Mouse (Mus musculus) embryo, embryonic 9.5 days (tissue): ENCODE measurements at regions not wholly inside any gene's neighbourhood (a gene's known extent, or its start where the extent isn't known, plus 50 kb on each side); places are given as distances from the start of the nearest gene placed in this dataset.

Experiments
- DNase-seq: peaks from one replicate; pipeline ENCODE4 v3.0.0-alpha.2; 2017; ENCODE audit errors: extremely low spot score

DNA sequence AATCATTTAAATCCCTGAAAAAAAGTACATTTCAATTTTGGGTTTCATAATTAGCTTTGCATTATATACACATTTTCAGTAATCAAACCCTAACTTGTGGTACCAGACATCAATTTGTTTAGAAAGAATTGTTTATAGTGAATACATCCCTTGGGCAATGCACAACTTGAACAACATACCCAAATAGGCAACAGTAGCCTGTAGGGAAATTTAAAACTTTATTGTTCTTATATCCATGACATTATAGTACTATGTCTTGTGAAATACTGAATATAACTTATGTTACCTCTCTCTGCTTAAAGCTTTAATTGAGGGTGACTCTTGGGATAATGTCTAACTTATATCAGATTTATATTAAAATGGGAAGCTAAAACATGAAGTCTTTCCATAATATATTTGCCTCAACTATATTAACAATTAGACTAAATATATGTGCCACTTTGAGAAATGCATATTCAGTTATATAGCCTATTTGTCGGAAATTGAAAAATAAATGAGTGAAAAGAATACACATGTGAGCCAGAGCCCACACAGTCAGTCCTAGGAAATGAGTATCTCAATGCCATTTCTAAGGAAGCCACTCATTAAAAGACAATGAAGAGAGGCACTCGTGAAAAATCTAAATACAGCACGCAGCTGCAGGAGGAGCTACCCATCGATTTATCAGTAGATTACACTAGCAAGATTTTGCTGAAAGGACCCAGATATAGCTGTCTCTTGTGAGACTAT lies 458.1 kb upstream of the Slitrk6 start:
- no peak for DNase-seq

DNA sequence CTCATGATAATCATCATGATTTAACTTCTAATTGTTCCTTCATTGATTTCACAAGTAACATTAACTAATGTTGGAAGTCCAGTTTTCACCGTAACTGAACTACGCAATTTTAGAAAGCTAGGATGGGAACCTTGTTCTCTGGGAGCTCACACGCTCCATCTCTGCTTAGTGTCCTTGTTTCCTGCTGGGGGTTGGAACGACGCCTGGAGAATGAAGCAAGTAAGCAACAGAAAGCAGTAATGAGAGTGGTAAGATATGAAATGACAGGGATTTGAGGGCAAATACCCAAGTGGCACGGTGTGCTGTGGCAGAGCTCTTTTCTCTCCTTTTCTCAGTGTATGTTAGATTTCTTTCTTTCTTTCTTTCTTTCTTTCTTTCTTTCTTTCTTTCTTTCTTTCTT lies 448.0 kb upstream of the Slitrk5 start:
- DNase-seq = no peak

DNA sequence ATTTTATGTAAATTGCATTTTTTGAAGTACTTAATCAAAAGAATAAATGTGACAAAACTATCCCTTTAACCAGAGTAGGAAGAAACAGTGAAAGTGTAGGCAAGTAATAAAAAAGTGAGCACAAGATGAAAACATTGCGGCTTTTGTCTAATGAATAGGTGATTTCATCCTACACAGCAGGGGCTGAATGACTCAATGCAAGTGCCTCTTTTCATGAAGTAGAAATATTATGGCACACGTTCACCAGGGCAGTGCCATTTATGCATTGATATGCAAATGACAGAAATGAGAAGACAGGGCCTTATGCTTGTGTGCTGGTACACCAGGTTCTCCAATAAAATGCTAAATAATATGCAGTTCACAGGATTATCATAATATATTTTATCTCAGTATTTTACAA lies 435.8 kb upstream of the Slitrk5 start:
- DNase-seq = no peak

DNA sequence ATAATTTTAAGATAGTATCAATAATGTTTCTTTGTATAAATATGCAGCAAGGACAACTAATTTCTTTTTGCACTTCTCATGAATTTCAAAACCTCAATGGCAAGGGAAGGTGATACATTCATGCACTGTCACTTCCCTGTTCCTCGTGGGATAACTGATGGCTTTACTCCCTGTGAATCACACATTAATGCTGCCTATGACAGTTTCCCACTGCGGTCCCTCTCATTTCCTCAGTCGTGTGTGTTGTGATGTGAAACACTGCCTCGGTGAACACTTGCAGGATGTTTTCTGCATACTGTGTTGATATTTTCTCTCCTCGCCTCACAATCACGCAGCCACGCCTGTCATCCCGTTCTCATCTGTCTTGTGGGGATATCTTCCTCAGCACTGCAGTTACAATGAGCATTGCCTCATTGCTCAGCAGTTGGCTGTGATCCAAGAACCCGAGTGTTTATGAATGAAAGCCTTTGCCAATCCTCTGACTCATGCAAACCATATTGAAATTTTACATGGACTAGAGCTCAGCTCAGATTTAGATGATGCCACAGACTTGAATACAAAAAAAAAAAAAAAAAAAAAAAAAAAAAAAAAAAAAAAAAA lies 425.4 kb upstream of the Slitrk5 start:
- no peak for DNase-seq

DNA sequence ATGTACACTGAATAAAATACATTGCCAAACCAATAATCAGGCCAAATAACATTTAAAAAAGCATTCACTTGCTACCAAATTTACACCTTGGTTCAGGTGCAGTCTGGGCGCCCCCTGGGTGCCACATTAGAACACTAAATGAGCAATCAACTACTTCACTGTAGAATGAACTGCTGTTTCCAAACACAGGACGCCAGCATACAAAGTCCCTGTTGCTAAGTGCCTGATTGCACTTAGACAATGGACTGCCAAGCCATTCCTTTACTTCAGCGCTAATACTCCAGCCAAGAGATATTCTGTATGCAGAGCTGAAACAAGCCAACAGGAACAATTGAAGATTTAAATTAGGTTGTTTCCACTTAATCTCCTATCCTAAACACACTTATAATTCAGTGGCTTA lies 421.7 kb upstream of the Slitrk5 start:
- DNase-seq = no peak

DNA sequence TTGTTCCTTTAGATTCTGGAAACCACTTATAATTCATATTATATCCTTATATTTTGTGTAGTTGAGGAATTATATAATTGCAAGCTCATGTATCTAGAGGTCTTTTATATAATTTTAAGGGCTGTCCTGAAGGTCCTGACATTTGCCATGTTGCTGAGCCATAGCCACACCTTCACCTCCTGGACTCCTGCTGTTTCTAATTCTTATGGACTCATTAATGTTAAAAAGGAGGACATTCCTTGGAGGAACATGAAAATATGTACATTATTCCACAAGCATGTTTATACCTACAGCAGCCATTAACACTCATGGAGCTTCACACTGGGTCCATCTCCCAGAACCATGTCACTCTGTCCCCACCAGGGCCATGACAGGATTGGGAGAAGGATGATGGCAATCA lies 413.2 kb upstream of the Slitrk5 start:
- DNase-seq = no peak

DNA sequence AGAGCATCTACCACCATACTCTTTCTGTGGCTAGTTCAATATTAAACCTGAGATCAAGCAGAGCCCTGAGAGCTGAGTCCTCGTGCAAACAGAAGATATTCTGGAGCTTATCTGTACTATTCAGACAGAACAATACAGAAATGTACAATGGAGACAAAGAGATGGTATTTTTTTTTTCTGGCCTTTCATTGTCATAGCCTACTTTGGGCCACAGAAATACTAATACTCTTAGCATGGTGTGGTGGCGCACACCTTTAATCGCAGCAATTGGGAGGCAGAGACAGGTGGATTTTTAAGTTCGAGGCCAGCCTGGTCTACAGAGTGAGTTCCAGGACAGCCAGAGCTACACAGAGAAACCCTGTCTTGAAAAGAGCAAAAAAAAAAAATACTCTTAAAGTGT lies 404.7 kb upstream of the Slitrk5 start:
- DNase-seq = no peak

DNA sequence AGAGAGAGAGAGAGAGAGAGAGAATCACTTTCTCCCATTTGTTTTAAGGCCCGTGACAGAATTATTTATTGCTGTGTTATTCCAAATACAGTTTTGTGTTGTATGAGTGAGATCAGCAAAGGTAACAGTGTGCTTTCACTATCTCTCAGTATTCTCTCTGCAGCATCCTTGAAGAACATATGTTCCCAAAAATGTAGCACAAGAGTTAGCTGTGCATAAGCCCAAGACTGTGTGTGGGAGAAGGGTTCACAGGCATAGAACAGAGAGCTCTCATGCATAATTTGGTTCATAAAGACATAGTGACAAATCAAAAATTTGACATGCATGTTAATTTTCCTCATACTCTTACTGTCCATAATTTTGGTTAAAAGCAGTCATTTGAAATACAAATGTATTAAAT lies 393.5 kb upstream of the Slitrk5 start:
- no peak for DNase-seq

DNA sequence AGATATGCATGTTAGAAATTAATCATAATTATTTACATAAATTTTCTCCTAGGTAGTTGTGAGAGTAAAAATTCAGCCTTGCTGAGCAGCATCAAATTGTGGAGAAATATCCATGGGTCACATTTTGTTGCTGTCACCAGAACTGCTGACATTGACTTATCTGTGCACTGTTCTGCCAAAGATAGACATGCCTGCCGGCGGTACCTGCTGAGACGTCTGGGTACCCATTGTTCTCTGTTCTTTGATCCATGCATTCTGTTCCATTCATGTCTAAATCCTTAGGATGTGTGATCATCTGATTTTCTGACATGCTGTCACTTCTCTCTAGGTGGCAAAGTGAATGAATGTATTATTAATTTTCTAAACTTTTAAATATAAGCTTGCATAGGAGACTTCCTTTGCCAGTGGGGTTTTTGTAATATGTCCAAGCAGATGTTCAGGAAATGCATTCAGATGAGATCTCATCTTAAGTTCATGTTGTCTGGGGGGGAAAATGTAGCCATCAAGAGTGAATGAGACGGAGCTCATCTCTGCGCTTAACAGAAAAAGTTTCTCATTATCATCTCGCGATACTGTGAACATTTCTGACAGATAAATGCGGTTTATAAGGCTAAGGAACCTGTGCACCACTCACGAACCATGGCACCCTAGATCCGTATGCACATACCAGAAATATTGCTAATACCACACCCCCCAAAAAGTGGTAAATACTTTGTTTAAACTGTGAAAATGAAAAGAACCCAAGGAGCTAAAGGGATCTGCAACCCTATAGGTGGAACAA lies 391.0 kb upstream of the Slitrk5 start:
- DNase-seq = no peak

DNA sequence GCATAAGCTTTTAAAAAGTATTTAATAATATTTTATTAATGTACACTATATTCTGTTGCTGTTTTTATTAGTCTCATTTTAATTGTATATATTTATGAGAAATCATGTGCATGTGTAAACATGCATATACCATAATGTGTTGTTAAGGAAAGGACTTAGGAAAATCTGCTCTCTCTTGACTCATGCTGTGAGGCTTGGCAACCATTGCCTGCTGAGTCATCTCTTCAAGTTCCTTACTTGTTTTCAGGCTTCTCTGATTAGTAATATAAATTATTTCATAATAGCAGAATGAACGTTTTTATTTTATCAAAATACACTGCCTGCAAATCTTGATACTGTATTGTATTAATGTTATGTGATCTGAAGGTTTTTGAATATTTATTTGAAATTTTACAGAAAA lies 388.9 kb upstream of the Slitrk5 start:
- DNase-seq = no peak

DNA sequence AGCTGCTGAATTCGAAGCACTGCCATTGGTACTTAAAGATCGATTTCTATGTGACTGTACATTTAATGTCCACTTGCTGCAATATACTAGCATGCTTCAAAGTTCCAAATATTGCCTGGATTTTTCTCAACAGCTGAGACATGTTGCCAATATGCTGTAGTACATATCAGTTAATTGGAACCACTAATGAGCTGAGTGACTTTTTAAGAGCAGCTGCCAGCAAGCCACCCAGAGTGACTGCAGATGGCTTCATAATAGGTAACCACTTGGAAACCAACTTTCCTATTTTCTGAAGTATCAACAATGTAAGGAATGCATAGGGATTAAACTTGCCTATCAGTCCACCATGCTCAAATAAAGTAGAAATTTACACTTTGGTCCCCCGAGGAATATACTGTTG lies 379.4 kb upstream of the Slitrk5 start:
- no peak for DNase-seq

DNA sequence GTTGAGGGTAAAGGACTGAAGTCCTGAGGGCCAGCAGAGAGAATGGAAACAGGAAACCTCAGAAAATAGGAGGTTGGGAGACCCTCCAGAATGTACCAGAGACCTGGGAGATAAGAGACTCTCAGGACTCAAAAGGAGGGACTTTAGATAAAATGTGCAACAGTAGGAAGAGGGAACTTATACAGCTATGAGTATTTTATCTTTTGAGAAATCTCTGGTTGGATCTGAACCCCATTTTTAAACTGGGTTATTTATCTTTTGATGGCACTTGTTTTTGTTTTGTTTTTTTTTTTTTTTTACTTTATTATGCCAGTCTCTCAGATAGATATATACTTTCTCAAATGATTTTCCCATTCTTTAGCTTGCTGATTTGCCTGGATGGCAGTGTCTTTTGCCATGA lies 377.1 kb upstream of the Slitrk5 start:
- DNase-seq = no peak

DNA sequence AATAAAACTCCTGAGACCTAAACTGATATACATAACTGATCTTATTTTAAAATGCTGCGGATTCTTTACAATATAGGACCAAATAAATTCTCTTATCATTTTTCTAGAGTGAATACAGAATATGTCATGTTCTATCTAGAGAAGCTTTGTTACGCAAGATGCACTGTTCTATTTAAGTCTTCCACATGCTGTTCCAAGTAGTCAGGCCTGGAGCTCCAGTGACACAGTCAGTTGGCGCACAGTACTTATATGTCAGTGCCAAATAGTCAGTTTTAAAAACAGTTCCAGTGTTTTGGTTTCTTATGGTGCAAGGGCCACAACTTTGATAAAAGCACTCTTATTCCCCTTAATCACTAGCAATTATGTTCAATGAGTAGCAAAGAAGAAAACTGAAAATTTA lies 344.3 kb upstream of the Slitrk5 start:
- DNase-seq = no peak

DNA sequence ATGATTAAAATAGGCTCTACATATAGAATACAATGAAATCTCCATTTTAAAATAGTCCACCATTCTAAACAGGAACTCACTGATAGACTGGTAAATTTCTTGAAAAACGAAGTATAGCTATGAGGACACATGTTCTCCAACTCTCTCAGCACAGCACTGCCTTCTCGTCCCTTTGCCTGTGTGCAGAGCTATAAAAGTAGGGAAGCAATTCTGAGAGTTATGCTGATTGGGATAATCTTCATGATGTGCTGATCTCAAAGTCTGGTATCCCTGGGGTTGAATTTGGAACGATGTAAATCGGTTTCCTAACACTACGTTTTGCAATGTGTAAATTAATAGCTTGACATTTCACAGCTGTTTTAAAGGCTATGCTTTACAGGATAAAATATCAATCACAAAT lies 321.4 kb upstream of the Slitrk5 start:
- no peak for DNase-seq

DNA sequence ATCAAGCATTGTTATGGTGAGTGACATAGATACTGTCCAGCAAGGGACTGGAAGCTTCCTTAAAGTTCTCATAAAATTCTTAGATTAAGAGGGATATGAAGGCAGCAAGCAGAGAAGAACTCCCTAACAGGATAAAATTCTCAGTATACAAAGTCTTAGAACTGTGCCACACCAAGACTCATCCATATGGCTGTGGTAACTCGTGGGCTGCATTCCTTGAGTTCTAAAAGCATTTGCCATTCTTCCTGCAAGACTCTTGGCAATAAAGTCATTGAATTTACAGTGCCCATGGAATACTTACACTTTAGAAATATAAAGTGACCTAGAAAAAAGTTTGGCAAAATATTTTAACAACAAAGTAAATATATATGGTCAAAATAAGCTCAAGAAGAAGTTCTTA lies 278.1 kb upstream of the Slitrk5 start:
- DNase-seq = no peak

DNA sequence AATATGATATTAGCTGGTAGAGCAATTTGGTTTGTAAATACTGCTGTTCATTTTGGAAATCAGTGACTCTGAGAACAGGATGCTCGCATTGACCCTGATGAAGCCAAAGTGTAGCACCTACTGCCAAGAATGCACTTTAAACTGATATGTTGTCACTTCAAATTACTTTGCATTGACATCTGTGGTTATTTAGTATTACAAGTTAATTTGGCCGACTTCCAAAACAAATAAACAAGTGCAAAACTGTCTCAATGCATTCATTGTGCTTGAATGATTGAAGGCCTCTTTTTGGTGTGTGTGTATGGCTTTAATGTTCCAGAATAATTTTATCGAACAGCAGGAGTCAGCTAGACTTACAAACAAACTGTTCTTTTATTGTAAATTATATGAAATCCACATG lies 274.1 kb upstream of the Slitrk5 start:
- peak; percentile 2 for DNase-seq

DNA sequence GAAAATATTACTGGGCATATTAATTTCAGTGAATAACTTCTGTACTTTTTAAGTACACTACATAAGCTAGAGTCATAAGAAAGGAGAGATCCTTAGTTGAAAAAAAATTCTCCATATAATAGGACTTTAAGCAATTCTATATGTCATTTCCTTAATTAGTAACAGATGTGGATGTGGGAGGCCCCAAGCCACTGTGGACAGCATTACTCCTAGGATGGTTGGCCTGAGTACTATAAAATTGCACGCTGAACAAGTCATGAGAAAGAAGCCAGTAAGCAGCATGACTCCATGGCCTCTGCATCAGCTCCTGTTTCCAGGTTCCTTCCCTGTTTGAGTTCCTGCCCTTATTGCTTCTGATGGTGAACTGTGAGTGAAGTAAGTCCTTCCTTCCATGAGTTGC lies 272.4 kb upstream of the Slitrk5 start:
- DNase-seq = no peak

DNA sequence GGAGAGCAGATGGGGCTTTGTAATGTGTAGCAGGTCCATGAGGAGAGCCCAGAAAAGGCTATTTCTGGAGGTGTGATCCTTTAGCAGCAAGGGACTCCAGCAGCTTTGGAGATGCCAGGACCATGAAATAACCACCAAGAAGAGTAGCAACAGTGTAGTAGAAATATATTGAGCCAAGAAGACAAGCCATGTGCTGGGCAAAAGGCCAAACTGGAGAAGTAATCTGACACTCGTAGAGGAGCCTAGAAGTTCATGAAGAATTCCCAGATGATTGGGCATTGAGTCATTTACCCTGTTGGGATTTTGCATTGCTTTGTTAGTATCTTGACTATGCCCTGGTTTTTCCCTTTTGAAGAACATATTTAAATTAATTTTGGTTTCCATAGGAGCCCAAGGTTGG lies 271.3 kb upstream of the Slitrk5 start:
- DNase-seq = no peak

DNA sequence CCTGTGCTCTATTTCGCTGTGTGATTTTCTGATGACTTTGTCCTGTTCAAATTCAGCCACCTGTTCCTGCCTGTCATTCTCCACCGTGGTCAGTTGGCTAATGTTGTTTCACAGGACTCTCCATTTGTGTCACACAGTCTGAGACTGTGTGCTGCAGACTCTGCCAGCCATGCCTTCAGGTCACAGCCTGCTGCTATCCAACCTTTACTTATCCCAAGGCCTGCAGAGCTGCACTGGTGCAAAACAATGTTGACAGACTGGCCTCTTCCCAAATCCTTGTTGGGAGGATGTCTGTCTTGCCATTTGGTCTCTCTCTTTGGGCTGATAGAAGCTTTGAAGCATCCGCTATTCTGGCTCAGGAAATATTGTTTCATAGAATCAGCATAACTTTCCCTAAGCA lies 261.4 kb upstream of the Slitrk5 start:
- no peak for DNase-seq

DNA sequence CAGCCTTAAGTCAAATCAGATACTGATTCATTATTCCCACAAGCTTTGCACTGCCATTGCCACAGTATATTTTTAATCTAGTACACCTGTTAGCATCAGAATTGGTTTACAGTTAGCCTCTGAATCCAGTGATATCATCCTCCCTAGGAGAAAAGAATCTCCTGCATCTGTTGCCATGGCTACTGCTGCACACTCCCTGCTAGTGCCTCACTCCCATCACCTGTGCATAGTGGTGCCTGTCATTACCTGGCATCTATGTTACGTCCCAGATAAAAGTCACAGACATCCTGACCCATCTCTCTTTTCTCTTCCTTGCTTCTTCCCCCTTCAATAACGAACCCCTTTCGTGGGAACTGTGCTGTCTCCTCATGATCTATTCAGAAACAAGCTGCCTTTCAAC lies 256.4 kb upstream of the Slitrk5 start:
- DNase-seq = no peak

DNA sequence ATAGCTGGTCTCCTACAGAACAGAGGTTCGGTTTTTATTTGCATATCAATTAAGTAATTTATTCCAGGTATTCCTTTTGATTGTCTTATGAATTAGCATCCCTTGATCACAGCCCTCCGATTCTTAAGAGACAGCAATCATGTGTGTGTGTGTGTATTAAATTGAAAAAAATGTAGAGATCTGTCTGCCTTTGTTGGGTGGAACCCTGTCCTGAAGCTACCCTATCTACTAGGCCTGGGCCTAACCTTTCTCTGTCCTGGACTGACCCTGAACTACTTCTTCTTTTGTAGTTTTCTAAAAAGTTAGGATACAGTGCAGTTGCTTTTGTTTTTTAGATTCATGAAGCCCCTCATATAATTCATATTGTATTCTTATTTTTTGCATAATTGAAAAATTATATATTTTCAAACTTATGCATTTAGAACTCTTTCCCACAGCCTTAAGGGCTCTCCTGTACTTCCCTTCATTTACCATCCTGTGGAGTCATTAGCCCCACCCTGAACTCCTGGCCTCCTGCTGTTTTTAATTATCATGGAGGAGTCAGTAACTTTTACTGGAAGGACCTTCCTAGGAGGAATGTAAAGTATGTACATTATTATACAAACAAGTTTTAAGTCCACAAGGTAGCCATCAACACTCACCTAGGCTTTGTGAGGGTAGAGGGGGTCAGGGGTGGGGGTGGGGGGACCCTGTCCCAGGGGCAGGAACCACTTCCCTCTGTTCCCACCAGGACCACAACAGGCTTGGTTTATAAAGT lies 245.6 kb upstream of the Slitrk5 start:
- DNase-seq = no peak
